Mouse (Mus musculus) inflammation-experienced regulatory T-cells, adult 6 months (primary cell): Measurements from ENCODE around the gene Mindy3. TPM values are rescaled to one million over a fixed set of nuclear protein-coding genes. Genes with fewer than 3 reads are reported as not detected.

ENCODE experiments used
- ATAC-seq: one replicate; pipeline ENCODE4 v1.8.0; 2017
- polyA plus RNA-seq, 3 experiments: library from polyadenylated mRNA; unstranded; fragments of 100-300 nt; shearing (Covaris generic); gene quantifications; one replicate each; pipeline ENCODE4 v1.2.1; 2017

Gene Mindy3
- polyA plus RNA-seq, 3 experiments from 2014 or later = 32.9 to 66.5 (median 46.4) TPM

DNA sequence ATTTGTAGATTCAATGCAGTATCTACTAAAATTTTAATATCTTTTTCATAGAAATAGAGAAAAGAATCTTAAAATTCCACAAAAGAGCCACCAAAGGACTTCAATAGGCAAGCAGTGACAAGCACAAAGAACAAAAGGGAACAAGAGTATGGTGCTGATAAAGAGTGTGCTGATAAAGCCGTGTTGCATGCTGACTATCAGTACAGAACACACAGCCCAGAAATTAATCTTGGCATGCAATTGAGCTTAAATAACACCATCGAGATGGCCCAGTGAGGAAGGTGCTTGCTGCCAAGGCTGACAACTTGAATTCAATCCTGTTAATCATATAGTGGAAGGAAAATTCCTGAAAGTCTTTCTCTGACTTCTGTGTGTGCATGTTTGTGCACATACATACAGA is 50.8 kb downstream of the Mindy3 start:
- ATAC-seq = no peak

- no peak for ATAC-seq
Observed at GRCm38 (mm10) chr2:12368016-12368415, 51.3 kb downstream of the Mindy3 start.

DNA sequence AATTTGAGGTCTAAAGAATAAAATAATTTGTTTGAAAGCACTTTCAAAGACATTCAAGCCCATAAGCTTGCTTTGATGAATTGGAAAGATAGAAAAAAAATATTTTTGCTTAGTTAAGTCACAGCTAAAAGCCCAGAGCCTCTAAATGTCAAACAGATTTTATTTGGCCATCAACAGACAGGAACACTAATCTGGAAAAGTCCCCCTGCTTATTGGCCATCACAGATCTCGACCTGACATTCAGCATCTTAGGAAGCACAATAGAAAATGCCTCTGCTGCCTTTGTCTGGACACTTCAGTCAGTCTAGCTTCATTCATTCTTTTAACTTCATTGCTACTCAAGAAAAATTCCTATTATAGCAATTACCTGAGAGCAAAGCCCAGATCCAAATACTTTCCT is 58.0 kb downstream of the Mindy3 start:
- no peak for ATAC-seq

DNA sequence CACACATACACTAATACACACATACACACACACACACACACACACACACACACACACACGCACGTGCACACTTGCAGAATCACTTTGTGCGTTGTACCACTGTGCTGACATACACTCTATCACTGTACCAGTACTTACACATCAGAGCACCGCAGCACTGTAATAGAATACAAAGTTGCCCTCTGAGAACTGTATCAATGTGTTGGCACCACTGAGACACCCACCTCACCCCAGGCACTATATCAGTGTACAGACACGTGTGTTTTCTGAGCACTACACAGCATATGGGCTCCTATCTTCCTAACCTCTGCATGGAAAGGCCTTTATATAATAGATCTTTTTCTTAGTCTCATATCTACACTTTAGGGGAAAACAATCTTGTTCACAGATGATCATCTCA is 64.4 kb downstream of the Mindy3 start:
- no peak for ATAC-seq

DNA sequence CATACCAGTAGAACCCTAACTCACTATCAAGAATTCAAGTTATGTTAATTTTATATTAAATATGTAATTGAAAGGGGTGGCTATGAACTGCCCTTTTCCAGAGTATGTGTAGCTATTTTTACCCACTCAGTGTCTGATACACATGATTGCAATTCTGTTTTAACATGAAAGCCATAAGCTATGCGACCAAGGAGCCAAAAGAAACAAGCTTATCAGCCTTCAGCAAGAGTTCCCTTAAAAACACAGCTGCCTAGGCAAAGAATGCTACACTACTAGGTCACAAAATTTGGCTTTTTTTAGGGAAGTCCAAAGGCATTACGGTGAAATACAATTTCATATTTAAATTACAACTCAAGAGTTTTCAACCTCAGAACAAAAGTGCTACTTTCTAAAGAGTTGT is 70.4 kb downstream of the Mindy3 start:
- no peak for ATAC-seq

GRCm38 (mm10) chr2:12331962-12332361 is 87.3 kb downstream of the Mindy3 start:
- ATAC-seq = no peak

DNA sequence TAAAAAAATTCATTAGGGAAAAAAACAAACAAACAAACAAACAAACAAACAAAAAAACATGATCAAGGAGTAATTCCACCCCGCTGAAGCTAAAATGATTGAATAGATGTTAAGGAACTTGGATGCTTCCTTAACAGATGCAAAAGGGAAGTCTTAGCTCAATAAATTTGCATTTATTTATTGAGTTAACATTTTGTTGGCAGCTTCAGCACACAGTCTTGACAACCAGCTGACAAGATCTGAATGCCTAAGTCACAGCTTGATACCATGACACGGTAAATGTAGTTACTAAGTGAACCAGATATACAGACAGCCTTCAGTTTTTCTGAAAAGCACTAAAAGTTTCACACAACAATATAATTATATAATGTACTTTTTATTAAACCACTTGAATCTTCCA is 89.7 kb downstream of the Mindy3 start:
- no peak for ATAC-seq

DNA sequence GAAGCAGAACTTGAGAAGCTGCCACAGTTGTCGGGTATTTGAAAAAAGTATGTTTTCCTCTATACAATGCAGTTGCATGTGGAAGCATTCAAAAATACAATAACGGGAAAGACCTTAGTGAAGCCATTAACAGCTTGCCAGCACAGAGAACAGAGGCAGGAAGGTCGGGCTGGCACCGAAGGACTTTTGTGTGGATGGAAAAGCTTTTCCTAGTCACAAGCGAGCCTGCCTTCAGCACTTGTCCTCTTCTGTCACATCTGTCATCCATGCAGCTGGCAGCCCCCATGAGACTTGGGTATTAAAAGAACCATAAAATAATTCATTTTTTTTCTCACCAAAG is 90.2 kb downstream of the Mindy3 start:
- no peak for ATAC-seq

DNA sequence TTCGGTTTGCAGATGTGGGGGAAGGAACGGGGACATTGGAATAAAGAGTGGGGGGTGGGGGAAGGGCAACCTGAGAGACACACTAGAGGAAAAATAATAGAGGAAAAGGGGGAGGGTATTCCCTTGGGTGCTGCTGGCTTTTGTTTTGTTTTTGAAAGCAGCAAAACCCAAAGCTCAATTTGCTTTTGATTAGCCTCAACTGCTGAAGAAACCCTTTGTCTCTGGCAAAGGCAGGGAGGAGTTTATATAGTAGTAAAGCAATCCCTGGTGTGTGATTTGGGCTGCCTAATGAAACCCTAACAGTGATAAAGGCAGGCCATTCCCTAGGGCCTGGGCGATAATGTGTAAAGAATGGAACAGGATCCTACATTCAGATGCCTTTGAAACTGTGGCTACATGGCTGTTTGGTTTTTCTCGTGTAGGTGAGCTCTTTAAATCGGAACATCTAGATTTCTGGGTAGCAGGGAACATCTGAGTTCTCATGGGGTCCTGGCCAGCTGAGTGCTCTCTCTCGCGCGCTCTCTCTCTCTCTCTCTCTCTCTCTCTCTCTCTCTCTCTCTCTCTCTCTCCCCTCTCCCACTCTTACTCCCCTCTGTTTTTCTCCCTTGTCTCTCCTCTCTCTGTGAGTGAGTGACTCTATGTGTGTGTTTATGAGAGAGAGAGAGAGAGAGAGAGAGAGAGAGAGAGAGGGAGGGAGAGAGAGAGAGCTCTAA is 90.8 kb downstream of the Mindy3 start:
- ATAC-seq = no peak

GRCm38 (mm10) chr2:12327691-12328354 is 91.4 kb downstream of the Mindy3 start:
- ATAC-seq = peak; percentile 25

DNA sequence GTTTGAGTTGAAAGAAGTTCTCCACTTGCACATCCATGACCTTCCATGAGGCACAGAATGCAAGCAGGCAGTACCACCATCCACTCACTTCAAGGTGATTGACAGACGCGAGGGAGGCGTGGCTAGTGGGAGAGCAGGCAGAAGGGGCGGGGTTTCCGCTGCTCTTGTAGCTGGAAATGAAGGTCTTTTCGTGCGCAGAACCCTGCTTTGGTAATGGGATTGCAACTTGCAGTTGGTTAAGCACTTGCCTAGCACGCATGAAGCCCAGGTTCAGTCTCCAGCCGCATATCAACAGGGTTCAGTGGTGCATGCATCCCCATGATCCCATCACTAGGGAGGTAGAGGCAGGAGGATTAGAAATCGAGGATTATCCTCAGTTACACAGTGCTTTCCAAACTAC is 92.1 kb downstream of the Mindy3 start:
- ATAC-seq = peak; percentile 68

DNA sequence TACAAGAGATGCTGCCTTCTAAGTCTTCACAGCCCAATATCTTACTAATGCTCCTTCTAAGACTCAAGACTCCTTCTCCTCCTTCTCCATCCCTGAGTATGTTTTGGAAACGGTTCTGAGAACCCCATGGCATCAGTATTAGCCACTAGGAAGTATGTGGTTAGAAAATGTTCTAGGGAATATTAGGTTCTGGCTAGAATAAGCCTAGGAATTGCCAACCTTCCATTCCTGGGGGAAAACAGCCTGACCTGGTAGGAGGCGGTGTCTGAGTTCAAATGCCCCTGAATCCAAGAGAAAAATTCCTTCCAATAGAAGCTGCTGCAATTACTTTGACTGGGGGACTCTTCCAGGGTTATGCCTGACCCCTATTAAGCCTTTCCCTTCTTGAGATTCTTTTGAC is 93.4 kb downstream of the Mindy3 start:
- no peak for ATAC-seq

GRCm38 (mm10) chr2:12325417-12325816 is 93.9 kb downstream of the Mindy3 start:
- ATAC-seq = no peak

DNA sequence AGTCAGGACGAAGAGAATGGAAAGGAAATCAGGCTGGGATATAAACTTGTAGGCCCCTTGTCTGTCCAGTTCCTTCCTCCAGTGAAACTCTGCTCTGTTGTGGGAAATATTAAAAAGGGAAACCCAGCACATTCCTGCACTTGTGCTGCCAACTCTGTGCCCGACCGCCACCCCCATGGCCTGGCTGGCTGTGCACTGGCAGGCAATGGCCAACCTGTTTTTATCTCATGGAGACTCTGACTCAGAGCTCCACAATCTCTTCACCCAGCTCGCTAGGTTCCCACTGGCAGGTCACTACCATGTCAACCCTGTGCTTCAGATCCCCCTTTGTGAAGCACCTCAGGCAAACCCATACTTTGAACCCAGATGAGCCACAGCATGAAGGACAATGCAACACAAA is 98.4 kb downstream of the Mindy3 start:
- ATAC-seq = no peak

DNA sequence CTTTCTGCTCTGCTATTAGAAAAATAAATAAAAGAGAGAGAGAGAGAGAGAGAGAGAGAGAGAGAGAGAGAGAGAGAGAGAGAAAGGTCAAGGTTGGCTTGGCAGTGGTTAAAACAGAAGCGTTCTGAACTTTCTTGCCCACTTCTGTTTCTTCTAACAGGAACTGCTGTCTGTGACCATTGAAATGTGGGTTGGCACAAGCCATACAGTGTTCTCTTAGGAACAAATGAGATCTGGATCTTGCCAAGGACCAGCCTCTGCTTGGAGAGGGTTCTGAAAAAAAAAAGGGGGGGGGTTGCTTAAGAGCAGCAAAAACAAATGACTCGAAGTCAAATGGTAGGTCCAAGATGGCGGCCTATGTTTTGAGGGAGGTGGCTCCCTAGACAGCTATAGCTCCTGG is 100.6 kb downstream of the Mindy3 start:
- ATAC-seq = no peak

- no peak for ATAC-seq
Observed at GRCm38 (mm10) chr2:12318036-12318435, 101.2 kb downstream of the Mindy3 start.

DNA sequence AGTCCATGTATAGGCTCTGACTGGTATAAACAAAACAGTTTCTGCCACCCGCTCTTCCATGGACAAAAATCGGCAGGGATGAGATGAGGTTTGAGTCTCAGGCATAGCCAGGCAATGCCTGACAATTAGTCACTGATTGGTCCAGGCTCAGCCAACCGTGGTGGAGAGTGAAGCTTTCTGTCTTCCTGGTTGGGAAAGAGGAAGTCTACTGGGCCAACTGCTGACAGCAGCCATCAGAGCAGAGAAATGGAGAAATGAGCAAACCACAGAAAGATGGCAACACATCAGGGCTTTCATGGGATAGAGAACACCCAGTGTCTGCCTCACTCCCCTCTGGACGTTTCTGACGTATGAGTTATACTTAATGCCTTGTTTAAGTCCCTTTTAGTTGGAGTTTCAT is 101.9 kb downstream of the Mindy3 start:
- ATAC-seq = no peak

GRCm38 (mm10) chr2:12316361-12316760 is 102.9 kb downstream of the Mindy3 start:
- ATAC-seq = no peak

- no peak for ATAC-seq
Observed at GRCm38 (mm10) chr2:12314028-12314427, 105.2 kb downstream of the Mindy3 start.

DNA sequence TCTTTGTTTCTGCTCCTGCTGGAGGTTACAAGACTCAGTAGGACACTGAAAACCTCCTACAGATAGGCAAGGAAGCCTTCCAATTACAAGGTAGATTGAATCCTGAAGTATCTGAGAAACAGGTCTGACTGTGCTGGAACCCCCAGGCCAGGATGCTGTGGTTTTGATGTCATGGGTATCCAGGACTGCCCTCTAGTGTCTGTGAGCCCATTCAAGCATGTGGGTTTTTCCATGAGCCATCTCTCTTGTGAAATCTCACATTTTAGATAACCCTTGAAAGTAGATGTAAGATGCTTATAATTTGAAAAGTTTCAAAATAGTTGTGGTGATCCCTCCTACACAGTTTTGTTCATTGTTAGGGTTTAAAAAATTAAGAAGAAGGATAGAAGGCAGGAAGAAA is 110.8 kb downstream of the Mindy3 start:
- no peak for ATAC-seq

- ATAC-seq = no peak
Observed at GRCm38 (mm10) chr2:12307311-12307710, 112.0 kb downstream of the Mindy3 start.

DNA sequence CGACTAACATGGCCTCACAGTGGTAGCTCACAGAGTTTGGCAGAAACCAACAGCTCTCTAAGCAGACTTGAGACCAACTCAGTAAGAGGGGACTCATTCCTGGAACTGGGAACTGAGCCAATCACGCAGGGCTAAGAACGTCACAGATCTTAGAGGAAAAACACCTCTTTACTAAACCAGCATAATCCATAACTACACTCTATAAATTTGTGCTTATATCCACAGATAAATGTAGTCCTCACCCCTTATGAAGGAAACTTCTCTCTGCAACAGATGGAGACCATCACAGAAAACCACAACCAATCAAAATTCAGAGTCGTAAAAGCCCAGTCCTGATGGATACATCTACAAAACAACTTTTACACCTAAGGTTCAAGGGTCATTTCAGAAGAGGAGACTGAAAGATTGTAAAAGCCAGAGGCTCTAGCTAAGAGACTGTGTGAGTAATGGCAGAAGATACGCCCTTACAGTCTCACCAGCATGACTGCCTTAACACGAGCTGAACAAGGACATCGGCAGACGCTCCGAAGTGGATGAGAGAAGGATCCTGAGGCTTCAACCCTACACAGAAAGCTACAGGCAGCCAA is 114.1 kb downstream of the Mindy3 start:
- no peak for ATAC-seq

- peak; percentile 61 for ATAC-seq
Observed at GRCm38 (mm10) chr2:12301431-12302170, 117.7 kb downstream of the Mindy3 start, which contains the start of gene Itga8. Itga8 (minus strand) TSS chr2:12301922.
